ENCODE assay signal across 11 mouse cellular contexts in genomic region chr17:67512008-67512407, GRCm38 (mm10).
A peak's percentile ranks its signal among the peaks of the same experiment; 100 is the strongest.
DNase-seq lines count a peak whose midpoint lies in the region; ATAC-seq lines count a peak whose summit lies in the region.
"Had no signal": no experiment of that assay in that cellular context is flagged by ENCODE, and none has a peak within 500 bp of the region (broad histone marks: within the 10 kb centered on the region; RNA-seq: fewer than 3 reads in every experiment).

No protein-coding gene starts in this region.

- H3K4me3 ChIP-seq in kidney, embryonic 15.5 days (replicated peaks) = no peak overlapping the region
- H3K4me3 ChIP-seq in embryonic facial prominence, embryonic 10.5 days = no peak overlapping the region
- H3K4me3 ChIP-seq in limb, embryonic 10.5 days = no peak overlapping the region
- H3K4me3 ChIP-seq: forebrain, embryonic 13.5 days had no signal

- whole genome bisulfite sequencing in kidney, embryonic 15.5 days = 63% methylated on average over 6 of the region's 6 CpGs
- WGBS in embryonic facial prominence, embryonic 10.5 days = 74% methylated on average over 6 of the region's 6 CpGs
- WGBS in limb, embryonic 10.5 days = 77% methylated on average over 6 of the region's 6 CpGs

- peak overlapping the region; percentile 74 for H3K27ac ChIP-seq in kidney, embryonic 15.5 days
- H3K27ac ChIP-seq in embryonic facial prominence, embryonic 10.5 days (replicated peaks) = 0 out of 2 replicates have a peak overlapping the region, but pooled peaks have one; percentile 19
- H3K27ac ChIP-seq in limb, embryonic 10.5 days = 0 out of 2 replicates have a peak overlapping the region, but pooled peaks have one; percentile 42
- H3K27ac ChIP-seq: forebrain, embryonic 13.5 days had no signal

- no peak for DNase-seq in kidney, adult 9 months
- DNase-seq in embryonic facial prominence, embryonic 10.5 days (ENCODE audit: low spot score) = no peak
- peak; percentile 44 to 71 for DNase-seq in heart, adult 9 months (ENCODE audit: low spot score in 2 of 2)
- DNase-seq in limb, embryonic 10.5 days (ENCODE audit: low spot score) = no peak
- DNase-seq in right cerebral cortex, adult 18-20 months = no peak
- no peak for DNase-seq in left cerebral cortex, postnatal 4 days
- DNase-seq: cerebellum, postnatal 25 days had no signal

- no peaks in the 10 kb centered on the region for H3K27me3 ChIP-seq in kidney, embryonic 15.5 days
- no peaks in the 10 kb centered on the region for H3K27me3 ChIP-seq in embryonic facial prominence, embryonic 10.5 days (replicated peaks; ENCODE audit: low read depth, poor library complexity, severe bottlenecking)
- H3K27me3 ChIP-seq in limb, embryonic 10.5 days (ENCODE audit: low read depth, poor library complexity, severe bottlenecking) = no peaks in the 10 kb centered on the region
- H3K27me3 ChIP-seq: CH12.LX; forebrain, embryonic 13.5 days had no signal

- peaks cover 13% of the 10 kb centered on the region; the same call in 1 of the 2 replicates for H3K4me1 ChIP-seq in kidney, embryonic 15.5 days
- H3K4me1 ChIP-seq in embryonic facial prominence, embryonic 10.5 days = peaks cover 15% of the 10 kb centered on the region
- peaks cover 11% of the 10 kb centered on the region for H3K4me1 ChIP-seq in limb, embryonic 10.5 days
- H3K4me1 ChIP-seq: forebrain, embryonic 13.5 days had no signal

- H3K9me3 ChIP-seq in kidney, embryonic 15.5 days (replicated peaks) = no peaks in the 10 kb centered on the region
- H3K9me3 ChIP-seq in embryonic facial prominence, embryonic 10.5 days = no peaks in the 10 kb centered on the region
- H3K9me3 ChIP-seq in limb, embryonic 10.5 days (replicated peaks) = no peaks in the 10 kb centered on the region
- H3K9me3 ChIP-seq: forebrain, embryonic 13.5 days had no signal

- intact Hi-C loops in left cerebral cortex, postnatal 4 days (cut with DNase I) = no loop called here

- H3K9ac ChIP-seq in kidney, embryonic 15.5 days = no peak overlapping the region
- H3K9ac ChIP-seq: forebrain, embryonic 13.5 days had no signal

- ATAC-seq in kidney, embryonic 15.5 days (replicated peaks; ENCODE audit: low FRiP score) = no peak
- no peak for ATAC-seq in cerebellum, adult (ENCODE audit: insufficient number of reproducible peaks, low FRiP score, low TSS enrichment)
- ATAC-seq: forebrain, embryonic 13.5 days had no signal

- no peaks in the 10 kb centered on the region for H3K36me3 ChIP-seq in kidney, embryonic 15.5 days
- no peaks in the 10 kb centered on the region for H3K36me3 ChIP-seq in embryonic facial prominence, embryonic 10.5 days (replicated peaks)
- no peaks in the 10 kb centered on the region for H3K36me3 ChIP-seq in limb, embryonic 10.5 days

- no peak overlapping the region for H3K4me2 ChIP-seq in kidney, embryonic 15.5 days
- H3K4me2 ChIP-seq: forebrain, embryonic 13.5 days had no signal

Comparison
In these comparisons a context has a peak if more than half of its experiments do, and no peak if none do; other contexts are left out.
1. H3K27ac ChIP-seq: peak in every context shown above with its lines; median percentile 74 in kidney, embryonic 15.5 days; 42 in limb, embryonic 10.5 days; 19 in embryonic facial prominence, embryonic 10.5 days.
2. DNase-seq: peak in heart, adult 9 months (2 of 2); none in kidney, adult 9 months (single experiment), embryonic facial prominence, embryonic 10.5 days (single experiment), limb, embryonic 10.5 days (single experiment), right cerebral cortex, adult 18-20 months (single experiment) and left cerebral cortex, postnatal 4 days (single experiment).